Mouse (Mus musculus): ENCODE data around the gene Rem2. TPM values are rescaled to one million over a fixed set of nuclear protein-coding genes. Genes with fewer than 3 reads are reported as not detected.

Rem2 gene
- total RNA-seq, 2 experiments from 2014 or later: 0.66 to 0.79 TPM

DNA sequence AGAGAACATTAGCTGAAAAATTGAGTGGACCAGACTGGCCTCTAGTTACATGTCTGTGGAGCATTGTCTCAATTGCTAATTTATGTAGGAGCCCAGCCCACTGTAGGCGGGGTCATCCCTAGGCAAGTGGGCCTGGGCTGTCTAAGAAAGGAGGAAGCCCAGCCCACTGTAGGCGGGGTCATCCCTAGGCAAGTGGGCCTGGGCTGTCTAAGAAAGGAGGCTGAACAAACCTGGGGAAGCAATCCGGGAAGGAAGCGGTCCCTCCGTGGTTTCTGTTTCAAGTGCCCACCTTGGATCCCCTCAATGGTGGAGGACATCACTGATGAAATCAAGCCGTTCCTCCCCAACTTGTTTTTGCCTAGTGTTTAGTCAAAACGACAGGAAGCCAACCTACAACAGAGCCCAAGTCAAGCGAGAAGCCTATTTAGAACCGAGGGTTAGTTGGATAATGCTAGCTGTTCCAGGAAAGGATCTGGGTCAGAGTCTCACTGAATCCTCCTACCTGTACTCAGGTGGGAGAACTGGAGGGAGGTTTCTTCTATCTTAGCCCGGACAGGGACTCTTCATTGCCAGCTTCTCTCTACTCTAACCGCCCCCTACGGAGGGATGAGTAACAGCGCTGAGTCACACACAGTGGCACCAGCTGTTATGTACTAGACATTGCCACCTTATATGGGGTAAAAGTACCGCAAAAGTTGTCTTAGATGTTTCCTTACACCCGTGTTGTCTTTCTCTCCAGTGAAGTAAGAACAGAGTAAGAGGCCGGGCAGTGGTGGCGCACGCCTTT lies 16.6 kb downstream of the Rem2 start:
- peak; percentile 52 to 54 for DNase-seq

DNA sequence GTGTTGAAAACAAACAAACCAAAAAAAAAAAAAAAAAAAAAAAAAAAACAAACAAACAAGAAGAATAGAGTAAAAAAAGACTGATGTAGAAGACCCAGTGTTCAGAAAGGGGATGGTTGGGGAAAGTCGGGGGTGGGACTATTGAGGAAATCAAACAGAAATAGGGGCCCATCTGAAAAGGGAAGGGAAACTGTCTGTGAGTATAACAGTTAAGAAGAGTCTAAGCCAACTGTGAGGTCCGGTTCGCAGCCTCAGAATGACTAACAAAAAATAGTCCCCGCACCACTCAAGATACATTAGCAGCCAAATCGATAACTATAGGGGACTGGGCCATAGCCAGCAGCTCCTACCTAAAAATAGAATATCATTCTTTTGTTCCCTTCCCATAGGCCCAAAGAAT lies 17.3 kb downstream of the Rem2 start:
- DNase-seq: no peak

DNA sequence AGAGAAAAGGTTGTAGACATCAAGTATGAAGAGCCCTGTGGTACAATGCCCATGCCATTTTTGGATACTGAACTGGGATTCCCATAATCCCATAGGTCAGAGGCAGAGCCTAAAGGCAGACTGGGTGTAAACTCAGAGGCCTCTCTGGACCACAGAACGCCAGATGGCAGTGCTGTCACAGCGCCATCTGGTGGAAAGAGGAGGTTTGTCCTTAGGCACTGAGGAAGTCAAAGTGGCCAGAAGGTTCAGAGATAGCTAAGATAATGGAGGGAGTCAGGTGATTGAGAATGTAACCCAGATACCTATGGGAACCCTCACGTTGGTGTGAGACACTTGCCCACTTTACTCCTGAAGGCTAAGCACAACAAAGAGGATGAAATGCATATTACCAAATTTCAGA lies 18.3 kb downstream of the Rem2 start:
- DNase-seq: peak; percentile 82 to 84

DNA sequence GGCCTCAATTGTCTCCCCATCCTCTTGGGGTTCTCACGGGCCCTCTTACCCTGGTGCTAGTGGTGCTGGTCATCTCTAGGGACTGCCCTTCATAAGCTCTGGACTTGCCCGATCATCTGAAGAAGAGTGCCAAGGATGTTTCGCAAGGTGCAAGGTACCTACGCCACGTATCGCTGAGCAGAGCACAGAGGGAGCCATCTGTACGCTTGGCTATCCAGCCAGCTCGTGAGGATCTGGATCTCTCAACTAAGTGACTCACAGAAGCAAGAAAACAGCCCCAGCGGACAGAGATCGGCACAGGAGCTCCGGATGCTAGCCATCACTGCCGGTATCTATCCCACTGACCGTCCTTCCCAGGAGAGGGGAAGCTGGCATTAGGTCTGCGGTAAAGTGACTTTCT lies 20.8 kb downstream of the Rem2 start:
- no peak for DNase-seq

DNA sequence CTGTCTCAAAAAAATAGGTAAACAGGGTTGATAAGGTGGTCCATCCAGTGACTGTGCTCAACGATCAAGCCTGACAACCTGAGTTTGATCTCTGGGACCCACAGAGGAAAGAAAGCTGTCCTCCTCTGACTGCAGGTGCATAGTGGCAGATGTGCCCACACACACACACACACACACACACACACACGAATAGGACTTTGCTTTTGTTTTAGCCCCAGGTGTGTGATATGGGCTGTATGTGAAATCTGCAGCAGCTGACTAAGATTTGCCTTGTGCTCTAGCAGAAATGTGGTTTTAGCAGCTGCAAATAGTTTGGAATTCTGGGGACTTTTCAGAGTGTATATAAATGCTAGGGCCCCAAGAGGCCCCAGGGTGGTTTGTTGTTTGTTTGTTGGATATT lies 23.4 kb downstream of the Rem2 start:
- DNase-seq: no peak

DNA sequence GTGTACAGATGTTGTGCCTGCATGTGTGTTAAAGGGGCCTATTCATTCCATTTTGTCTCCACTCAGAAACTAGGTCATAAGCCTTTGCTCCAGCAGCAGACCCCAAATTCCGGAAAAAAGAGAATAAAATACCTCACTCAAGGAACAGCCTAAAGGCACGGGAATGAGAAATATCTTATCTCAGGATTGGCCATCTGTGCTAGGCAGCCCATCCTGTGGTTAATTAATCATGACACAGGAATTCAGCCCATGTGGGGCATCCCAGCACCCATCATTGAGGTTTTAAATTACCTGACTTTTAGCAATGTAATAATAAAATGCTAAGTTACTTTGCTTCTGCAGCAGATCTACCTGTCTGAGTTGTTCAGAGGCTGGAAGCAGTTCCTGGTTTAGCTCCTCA lies 25.5 kb downstream of the Rem2 start:
- DNase-seq: no peak

DNA sequence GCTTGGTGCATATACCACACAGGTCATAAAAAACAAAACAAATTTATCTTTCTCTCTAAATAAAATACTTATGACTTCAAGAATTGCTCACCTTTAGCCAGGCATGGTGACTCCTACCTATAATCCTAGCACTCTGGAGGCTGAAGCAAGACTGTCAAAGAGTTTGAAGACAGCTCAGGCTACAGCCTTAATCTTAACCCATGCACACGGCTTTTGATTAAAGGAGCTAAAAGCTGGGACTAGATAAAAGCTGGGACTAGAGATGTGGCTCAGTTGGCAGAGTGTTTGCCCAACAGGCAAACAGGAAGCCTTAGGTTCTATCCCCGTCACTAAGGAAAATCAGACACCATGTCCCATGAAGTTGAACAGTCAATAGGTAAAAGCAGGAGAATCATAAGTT lies 27.2 kb downstream of the Rem2 start:
- no peak for DNase-seq

DNA sequence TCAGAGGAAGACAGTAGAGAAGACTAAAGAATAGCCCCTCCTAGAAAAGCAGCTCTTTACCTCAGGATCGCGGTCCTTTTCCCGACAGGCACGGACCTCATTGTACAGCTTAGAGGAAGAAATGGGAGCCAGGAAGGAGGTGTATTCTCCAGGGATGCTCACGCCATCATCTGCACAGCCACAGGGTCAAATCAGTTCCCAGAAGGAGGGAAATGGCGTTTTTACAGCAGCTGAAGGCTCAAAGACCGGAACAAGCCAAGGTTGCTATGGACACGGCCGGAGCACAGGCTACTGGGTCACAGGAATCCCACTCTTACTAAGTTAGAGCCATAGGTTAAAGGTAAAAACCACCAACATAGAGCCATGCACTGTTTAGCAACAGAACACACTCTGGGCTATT lies 33.9 kb downstream of the Rem2 start:
- DNase-seq: no peak

DNA sequence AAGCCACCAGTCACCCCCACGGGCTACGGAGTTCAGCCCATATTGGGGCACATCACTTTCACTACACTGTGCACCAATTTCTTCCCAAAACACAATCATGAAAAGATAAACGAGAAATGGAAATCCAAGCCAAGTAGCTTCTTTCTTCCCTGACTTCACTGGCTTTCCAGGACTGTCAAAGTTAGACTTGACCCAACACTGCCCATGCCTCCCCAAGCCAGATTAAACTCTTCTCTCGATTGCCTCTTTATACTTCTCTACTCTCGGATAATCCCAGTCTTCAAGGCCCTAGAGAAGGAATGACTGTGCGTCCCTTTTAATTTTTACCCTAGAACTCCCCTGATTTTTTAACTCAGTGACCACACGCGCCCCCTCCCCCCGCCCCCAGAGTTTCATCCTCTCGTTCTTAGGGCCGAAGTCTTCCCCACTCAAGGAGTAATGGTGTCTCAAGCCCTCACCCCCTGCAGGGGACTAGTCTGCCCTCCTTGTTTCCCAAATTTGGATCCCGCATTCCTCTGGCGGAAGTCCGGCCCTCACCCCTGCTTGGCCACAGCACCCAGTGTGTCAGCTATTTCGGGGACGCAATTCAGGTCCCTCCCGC lies 40.9 kb downstream of the Rem2 start:
- DNase-seq: no peak

DNA sequence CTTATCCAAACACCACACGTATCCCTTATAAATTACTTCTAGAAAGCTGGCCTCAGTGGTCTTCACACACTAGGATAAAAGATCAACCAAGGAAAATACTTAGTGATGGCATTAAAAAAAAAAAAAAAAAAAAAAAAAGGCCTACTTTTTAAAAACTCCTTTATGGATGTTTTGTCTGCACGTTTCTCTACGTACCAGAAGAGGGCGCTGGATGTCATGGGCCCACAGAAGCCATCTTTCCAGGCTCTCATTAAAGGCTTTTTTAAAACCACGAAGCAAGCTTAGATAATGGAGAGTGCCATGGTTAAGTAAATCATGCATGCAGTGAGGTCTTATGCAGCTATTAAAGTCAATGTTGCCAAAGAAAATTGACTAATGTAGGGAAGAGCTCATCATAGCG lies 47.7 kb downstream of the Rem2 start:
- DNase-seq: no peak

DNA sequence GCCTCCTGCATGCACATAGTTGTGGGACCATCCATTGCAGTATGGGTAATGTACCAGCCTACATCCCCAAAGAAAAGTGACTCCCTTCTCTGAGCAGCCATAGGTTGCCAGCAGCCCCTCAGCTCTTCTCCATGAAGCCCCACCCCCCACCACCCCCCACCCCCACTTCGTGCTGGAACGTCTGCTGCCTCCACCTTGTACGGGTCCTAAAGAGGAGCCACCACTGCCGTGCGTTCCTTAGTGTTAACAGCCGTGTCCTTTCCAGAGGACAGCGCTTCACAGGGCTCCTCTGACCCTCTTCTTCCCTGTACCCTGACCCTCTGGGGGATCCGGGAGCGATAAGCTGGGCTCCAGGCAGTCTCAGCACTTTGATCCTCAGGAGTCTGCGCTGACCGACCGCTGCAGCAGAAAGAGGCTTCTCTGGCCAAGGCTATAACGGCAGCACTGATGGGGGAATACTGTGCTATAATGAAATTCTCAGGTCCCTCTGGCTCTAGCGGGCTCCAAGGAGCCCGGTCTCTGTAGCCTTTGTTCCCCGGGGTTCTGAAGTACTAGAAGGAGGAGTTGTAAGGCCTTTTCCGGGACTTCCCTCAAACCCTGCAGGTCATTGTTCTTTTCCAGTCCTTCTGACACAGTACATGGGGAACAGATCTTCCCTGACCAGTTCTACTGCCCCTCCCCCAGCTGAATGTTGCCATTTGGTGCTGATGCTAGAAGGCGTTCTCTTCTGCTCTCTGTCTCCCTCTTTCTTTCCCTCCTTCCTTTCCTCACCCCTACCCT lies 51.5 kb downstream of the Rem2 start:
- peak in 1 of 2 experiments; percentile 40 for DNase-seq

DNA sequence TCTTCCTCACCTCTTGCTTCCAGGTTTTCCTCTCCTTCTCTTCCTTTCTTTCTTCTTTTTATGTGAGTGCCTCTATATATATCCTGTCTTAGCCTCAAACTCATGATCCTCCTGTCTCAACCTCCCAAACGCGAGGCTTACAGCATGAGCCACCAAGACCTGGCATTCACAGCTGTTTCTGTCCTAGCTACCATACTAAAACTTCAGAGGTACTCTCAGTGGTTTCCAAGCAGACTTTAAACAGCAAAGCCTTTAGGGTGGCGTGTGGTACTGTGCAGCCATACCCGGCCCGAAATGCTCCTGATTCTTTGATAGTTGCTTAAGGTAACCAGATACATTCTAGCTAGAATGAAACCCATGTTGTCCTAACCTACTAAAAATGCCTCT lies 52.1 kb downstream of the Rem2 start:
- no peak for DNase-seq

DNA sequence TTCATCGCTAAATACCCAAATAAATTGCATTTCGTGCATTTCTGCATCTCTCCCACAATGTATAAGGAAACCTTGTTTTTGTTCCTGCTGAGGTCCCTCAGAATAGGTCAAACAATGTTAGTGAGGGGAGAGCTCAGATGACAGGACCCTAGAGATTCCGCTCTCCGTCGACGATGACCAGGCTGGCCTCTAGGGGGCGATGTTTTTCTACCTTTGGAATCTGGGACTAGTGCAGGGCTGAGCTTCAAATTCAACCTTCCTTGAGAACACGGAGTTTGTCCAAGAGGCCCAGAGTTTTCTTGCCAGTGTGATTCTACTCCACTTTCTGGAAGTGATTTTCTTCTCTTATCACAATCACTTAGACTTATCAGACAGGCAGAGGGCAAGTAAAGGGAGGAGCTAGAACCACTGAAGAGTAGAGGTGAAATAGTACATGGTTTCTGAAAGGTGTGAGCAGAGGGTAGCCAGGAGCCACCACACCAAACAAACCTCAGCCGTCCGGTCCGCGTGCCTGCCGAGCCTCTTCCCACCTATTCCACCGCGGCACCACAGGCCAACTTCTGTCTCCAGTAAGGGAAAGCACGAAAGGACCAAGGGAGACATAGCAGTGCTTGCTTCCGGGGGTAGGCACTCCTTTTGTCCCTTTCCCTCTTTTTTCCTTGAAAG lies 52.7 kb downstream of the Rem2 start:
- peak; percentile 84 to 87 for DNase-seq

Other genes with a start within 250 kb of the Rem2 start
- gene Dad1, start 222.0 kb upstream of the Rem2 start, total RNA-seq (2021): 100 to 1,000 TPM; 341 to 382 TPM
- gene Abhd4, start 221.9 kb upstream of the Rem2 start, total RNA-seq (2021): 100 to 1,000 TPM; 479 to 663 TPM
- gene Olfr49, start 191.2 kb upstream of the Rem2 start, total RNA-seq (2021): not detected
- 100 to 1,000 TPM in 1 of 2 experiments, 10 to 100 TPM in 1; 81.8 to 102 TPM for gene Oxa1l, start 115.3 kb upstream of the Rem2 start, total RNA-seq (2021)
- 1 to 10 TPM; 3.8 to 4.0 TPM for gene Slc7a7, start 58.3 kb upstream of the Rem2 start, total RNA-seq (2021)
- gene Mrpl52, start 49.2 kb upstream of the Rem2 start, total RNA-seq (2021): 100 to 1,000 TPM; 211 to 217 TPM
- gene Mmp14, start 44.5 kb upstream of the Rem2 start, total RNA-seq (2021): 10 to 100 TPM; 42.2 to 54.4 TPM
- 100 to 1,000 TPM; 106 to 131 TPM for gene Lrp10, start 12.0 kb upstream of the Rem2 start, total RNA-seq (2021)
- 10 to 100 TPM; 43.8 to 51.3 TPM for gene Prmt5, start 41.4 kb downstream of the Rem2 start, total RNA-seq (2021)
- 10 to 100 TPM; 22.5 to 27.0 TPM for gene Haus4, start 78.5 kb downstream of the Rem2 start, total RNA-seq (2021)
- 10 to 100 TPM; 17.5 to 24.8 TPM for gene Ajuba, start 101.5 kb downstream of the Rem2 start, total RNA-seq (2021)
- gene 4931414P19Rik, start 129.9 kb downstream of the Rem2 start, total RNA-seq (2021): 1 to 10 TPM; 4.3 to 6.0 TPM
- 100 to 1,000 TPM; 347 to 407 TPM for gene Psmb5, start 141.9 kb downstream of the Rem2 start, total RNA-seq (2021)
- not detected for gene Psmb11, start 145.3 kb downstream of the Rem2 start, total RNA-seq (2021)
- gene Gm17606, start 164.9 kb downstream of the Rem2 start, total RNA-seq (2021): not detected
- 1 to 10 TPM in 1 of 2 experiments, under 1 TPM in 1; 0.95 to 1.4 TPM for gene Cdh24, start 165.3 kb downstream of the Rem2 start, total RNA-seq (2021)
- gene 1700123O20Rik, start 210.1 kb downstream of the Rem2 start, total RNA-seq (2021): 10 to 100 TPM; 40.6 to 42.1 TPM
- gene Acin1, start 210.8 kb downstream of the Rem2 start, total RNA-seq (2021): 100 to 1,000 TPM; 140 to 178 TPM
- under 1 TPM in 1 of 2 experiments, not detected in 1; 0.23 TPM for gene Gm29776, start 222.7 kb downstream of the Rem2 start, total RNA-seq (2021)
- not detected for gene Cebpe, start 236.1 kb downstream of the Rem2 start, total RNA-seq (2021)